Mouse (Mus musculus): ENCODE results near the gene Hdgf.

GRCm38 (mm10) chr3:87886416-87886815 lies 19.7 kb upstream of the Hdgf start:
- TF ChIP-seq CTCF (IDR thresholded peaks at IDR 0.05; ENCODE audit: insufficient read depth, low read depth, low read length) (no peak), POLR2A (IDR thresholded peaks at IDR 0.05; ENCODE audit: insufficient read depth, low read depth, low read length) (no peak)

Data from olfactory bulb, adult 2 months (tissue).